Mouse (Mus musculus) CD4-positive helper T cell, adult 2 months (primary cell): ENCODE results near the gene Btd.
A peak's percentile ranks its signal among the peaks of the same experiment; 100 is the strongest.
"Not testable (repeated sequence)": the region's sequence is repeated elsewhere in the genome, so short reads cannot be mapped to it uniquely, and the experiment has no call there.

Experiments used
- DNase-seq: peaks from one replicate; pipeline ENCODE4 v3.0.0-alpha.2; 2012; ENCODE audit warnings: low read depth, missing footprints, low spot score

Btd gene

GRCm38 (mm10) chr14:31640890-31641505 lies at the start of gene Btd, which contains the start of gene Hacl1:
Btd (plus strand) TSS chr14:31641028.
Hacl1 (minus strand) TSS chr14:31641286.
- DNase-seq, result peak; percentile 96

DNA sequence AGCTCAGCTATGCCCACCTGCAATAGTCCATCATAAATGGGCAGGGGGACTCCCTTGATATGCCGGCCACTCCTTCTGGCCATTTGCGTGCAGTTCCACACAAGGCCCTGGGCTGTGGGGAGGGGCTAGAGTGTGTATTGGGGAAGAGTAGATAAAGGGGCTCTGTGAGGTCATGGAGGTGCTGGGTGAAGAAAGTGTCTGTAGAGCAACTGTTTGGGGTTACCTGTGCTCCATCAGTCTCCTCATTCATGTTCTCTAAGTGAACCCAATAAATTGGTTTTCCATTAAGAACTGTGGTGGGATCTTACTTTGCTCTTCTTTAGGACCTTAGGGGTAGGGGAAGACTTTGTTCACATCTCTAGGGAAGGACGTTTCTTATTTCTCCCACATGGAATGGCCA lies 49.6 kb upstream of the Btd start, which contains the start of gene Colq:
Colq (minus strand) TSS at position 101 of the 400 bp plus-strand sequence.
- DNase-seq, result no peak

- no peak for DNase-seq
These were observed 47.8 kb upstream of the Btd start for GRCm38 (mm10) chr14:31593036-31593435.

GRCm38 (mm10) chr14:31594693-31595092 lies 46.1 kb upstream of the Btd start:
- DNase-seq, result no peak

DNA sequence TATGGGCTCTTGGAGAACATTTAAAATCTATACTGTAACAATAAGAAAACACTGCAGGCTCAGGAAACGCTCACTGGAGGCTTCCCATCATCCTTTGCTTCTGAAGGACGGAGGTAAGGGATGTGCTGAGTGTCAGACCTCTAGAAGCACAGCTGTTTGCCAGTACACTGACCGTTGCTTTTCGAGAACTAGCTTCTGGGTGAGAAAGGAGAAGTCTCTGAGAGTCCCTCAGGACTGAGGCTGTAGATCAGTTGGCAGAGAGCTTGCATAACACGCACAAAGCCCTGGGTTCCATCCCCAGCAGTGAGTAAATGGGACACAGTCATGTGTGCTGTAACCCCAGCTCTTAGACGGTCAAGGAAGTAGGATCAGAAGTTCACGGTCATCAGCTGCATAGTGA lies 44.4 kb upstream of the Btd start:
- DNase-seq, result no peak

GRCm38 (mm10) chr14:31597446-31597845 lies 43.4 kb upstream of the Btd start:
- DNase-seq, result no peak

- no peak for DNase-seq
These were observed 38.8 kb upstream of the Btd start for GRCm38 (mm10) chr14:31601908-31602615.

DNA sequence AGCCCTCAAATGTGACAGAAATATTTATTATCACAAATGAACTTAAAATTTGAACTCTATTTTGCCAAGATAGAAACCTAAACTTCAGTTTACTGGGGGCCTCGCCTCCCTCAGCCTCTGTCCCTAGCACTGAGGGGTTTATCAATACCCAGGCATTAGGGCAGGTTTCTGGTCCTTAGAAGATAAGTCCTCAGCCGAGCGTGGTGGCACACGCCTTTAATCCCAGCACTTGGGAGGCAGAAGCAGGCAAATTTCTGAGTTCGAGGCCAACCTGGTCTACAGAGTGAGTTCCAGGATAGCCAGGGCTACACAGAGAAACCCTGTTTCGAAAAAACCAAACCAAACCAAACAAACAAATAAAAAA lies 38.2 kb upstream of the Btd start:
- DNase-seq, result not testable (repeated sequence)

DNA sequence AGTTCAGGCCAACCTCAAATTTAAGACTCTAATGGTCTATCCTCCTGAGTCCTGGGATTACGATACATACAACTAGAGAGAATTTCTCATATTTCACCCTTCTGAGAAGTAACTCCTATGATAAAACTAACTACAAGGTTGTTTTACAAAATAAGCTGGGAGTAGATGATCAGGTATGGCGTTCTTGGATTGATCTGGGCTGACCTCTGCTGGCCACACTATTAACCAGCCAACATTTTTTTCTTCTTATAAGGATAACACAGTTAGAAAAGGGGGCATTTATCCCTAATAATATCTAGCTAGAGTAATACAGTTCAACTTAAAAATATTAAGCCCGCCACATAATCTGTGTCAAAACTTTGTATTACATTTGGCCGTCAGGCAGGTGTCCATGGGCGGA lies 35.9 kb upstream of the Btd start:
- DNase-seq, result no peak

- no peak for DNase-seq
These were observed 35.3 kb upstream of the Btd start for GRCm38 (mm10) chr14:31605514-31605913.

GRCm38 (mm10) chr14:31611986-31612385 lies 28.8 kb upstream of the Btd start:
- DNase-seq, result no peak

- no peak for DNase-seq
These were observed 27.2 kb upstream of the Btd start for GRCm38 (mm10) chr14:31613671-31614070.

DNA sequence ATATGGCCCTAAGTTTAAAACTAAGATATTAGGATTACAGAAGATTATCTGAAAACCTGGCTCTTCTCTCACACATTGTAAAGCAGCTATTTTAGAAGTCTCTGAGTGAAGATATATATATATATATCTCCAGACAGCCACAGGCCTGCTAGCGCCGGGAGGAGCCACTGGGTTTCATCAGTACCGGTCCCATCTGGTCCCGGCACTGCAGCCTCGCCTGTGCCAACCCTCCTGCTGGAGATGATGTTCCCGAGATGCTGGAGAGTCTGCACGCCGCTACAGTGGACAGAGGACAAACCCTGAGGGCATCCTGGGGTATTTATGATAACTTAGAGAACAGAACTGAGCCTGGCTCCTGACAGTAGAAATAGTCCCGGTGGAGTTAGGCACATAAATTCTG lies 23.6 kb upstream of the Btd start:
- no peak for DNase-seq

DNA sequence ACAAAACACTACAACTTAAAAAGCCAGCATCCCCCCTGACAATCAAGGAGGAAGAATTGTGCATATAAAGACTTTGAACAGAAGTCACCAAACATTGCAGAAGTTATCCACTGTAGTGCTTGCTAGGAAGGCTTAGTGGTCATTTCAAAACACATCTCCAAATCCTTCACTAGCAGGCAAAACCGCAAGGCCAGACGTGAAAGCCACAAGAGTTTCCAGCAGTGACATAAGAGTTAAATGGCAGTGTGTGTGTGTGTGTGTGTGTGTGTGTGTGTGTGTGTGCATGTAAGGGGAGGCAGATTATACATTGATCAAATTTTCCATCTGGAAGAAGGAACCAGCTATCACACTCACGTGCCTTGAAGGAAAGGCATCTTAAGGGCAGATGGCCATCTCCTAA lies 22.8 kb upstream of the Btd start:
- DNase-seq, result no peak

GRCm38 (mm10) chr14:31620591-31621223 lies 20.1 kb upstream of the Btd start:
- no peak for DNase-seq

DNA sequence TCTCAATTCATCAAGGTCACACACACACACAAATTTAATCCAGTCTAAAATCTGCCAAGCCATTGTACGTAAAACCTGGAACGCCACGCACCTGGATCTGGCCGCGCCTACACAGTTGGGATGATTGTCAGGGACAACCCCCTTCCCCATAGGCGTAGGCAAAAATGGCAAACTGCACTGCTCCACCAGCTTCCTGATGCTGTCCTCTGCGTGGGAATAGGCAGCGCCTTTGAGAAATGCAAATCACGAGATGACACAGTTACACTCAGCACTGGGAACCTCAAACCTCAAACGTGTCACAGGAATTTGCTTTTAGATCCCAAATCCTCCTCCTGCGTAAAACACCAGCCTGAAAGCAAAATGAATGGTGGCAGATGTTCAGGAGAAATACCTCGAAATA lies 18.1 kb upstream of the Btd start:
- DNase-seq, result no peak

DNA sequence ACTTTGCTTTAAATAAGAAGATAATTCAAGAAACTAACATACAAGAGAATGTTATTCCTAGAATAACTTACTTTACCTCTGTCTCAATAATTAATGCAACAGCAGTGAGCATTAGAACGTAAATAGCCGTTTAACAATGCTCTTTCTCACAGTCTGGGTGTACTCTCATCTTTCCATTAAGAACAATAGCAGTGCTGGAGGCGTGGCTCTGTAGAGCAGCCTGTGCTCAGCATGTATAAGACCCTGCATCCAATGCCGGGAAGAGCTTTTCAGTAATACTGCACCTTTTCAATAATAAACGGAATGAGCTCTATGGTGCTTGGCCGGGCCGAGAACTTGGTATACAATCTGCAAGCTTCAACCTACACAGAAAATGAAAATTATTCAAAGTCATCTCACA lies 10.2 kb upstream of the Btd start:
- no peak for DNase-seq

- no peak for DNase-seq
These were observed 410 bp upstream of the Btd start, which contains the start of gene Gm49387 for GRCm38 (mm10) chr14:31640346-31640889. Gm49387 (minus strand) TSS chr14:31640878.

GRCm38 (mm10) chr14:31641506-31642155 lies 803 bp downstream of the Btd start:
- no peak for DNase-seq

GRCm38 (mm10) chr14:31644183-31644830 lies 3.5 kb downstream of the Btd start:
- DNase-seq, result no peak

GRCm38 (mm10) chr14:31644931-31645547 lies 4.2 kb downstream of the Btd start:
- peak; percentile 30 for DNase-seq
